In the genomic region with DNA sequence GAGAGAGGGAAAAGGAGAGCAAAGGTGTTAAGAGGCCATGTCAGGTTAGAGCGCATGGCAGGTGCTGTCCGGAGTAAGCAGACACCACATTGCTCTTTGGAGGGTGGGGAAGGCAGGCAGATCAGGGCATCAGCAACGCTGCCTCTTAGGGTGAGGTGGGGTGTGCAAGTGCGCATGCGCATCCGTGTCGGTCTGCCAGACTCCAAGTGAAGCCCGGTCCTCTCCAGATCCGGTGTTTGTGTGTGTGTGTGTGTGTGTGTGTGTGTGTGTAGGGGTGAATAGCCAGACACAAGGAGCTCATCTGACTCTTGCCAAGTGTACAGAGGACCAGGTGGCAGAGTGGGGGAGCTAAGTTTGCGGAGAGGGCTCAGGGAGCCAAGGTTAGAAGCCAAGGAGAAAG, we compare ENCODE assay signal across 13 mouse cellular contexts. TPM values are rescaled to one million over a fixed set of nuclear protein-coding genes. Genes with fewer than 3 reads are reported as not detected.
DNase-seq lines count a peak whose midpoint lies in the region; ATAC-seq and TF ChIP-seq lines count a peak whose summit lies in the region.
"Had no signal": no experiment of that assay in that cellular context is flagged by ENCODE, and none has a peak within 500 bp of the region (broad histone marks: within the 10 kb centered on the region; RNA-seq: fewer than 3 reads in every experiment).

No protein-coding gene starts in this region.

- peaks cover 12% of the 10 kb centered on the region for H3K4me1 ChIP-seq in forebrain, embryonic 13.5 days
- H3K4me1 ChIP-seq in forebrain, embryonic 11.5 days (replicated peaks; ENCODE audit: control insufficient read depth, insufficient read depth, low read length) = peaks cover 7% of the 10 kb centered on the region
- H3K4me1 ChIP-seq: liver, embryonic 15.5 days had no signal

- no peaks in the 10 kb centered on the region for H3K9me3 ChIP-seq in forebrain, embryonic 13.5 days (replicated peaks)
- no peaks in the 10 kb centered on the region for H3K9me3 ChIP-seq in forebrain, embryonic 11.5 days (ENCODE audit: control insufficient read depth, low read length)
- H3K9me3 ChIP-seq: liver, embryonic 15.5 days had no signal

- no peak overlapping the region for H3K9ac ChIP-seq in forebrain, embryonic 13.5 days
- H3K9ac ChIP-seq in forebrain, embryonic 11.5 days (ENCODE audit: low read length) = no peak overlapping the region
- H3K9ac ChIP-seq: liver, embryonic 15.5 days had no signal

- WGBS in forebrain, embryonic 13.5 days = 69% methylated on average over 10 of the region's 10 CpGs
- WGBS in forebrain, embryonic 11.5 days = 76% methylated on average over 10 of the region's 10 CpGs

- H3K27me3 ChIP-seq in forebrain, embryonic 13.5 days = peaks cover 4% of the 10 kb centered on the region; the same call in 1 of the 2 replicates
- no peaks in the 10 kb centered on the region for H3K27me3 ChIP-seq in forebrain, embryonic 11.5 days (ENCODE audit: control insufficient read depth, insufficient read depth, low read length)

- no peak overlapping the region for H3K4me2 ChIP-seq in forebrain, embryonic 13.5 days
- H3K4me2 ChIP-seq in forebrain, embryonic 11.5 days (ENCODE audit: low read depth, low read length, severe bottlenecking) = no peak overlapping the region
- H3K4me2 ChIP-seq: liver, embryonic 15.5 days had no signal

- TF ChIP-seq CTCF in left cerebral cortex, adult 2 months (IDR thresholded peaks at IDR 0.05) = no peak

- peaks cover 44% of the 10 kb centered on the region for H3K36me3 ChIP-seq in forebrain, embryonic 13.5 days (ENCODE audit: poor library complexity, severe bottlenecking)
- peaks cover 3% of the 10 kb centered on the region; the same call in 1 of the 2 replicates for H3K36me3 ChIP-seq in forebrain, embryonic 11.5 days (ENCODE audit: control insufficient read depth, insufficient read depth, low read length)

- H3K27ac ChIP-seq in forebrain, embryonic 13.5 days = 0 out of 2 replicates have a peak overlapping the region, but pooled peaks have one; percentile 19
- no peak overlapping the region for H3K27ac ChIP-seq in forebrain, embryonic 11.5 days (ENCODE audit: low read depth, low read length)
- H3K27ac ChIP-seq in left cerebral cortex, adult 2 months = no peak overlapping the region
- H3K27ac ChIP-seq: liver, embryonic 15.5 days had no signal

- H3K4me3 ChIP-seq in forebrain, embryonic 13.5 days = no peak overlapping the region
- no peak overlapping the region for H3K4me3 ChIP-seq in forebrain, embryonic 11.5 days (ENCODE audit: low read depth, low read length)
- H3K4me3 ChIP-seq in left cerebral cortex, adult 2 months = no peak overlapping the region
- H3K4me3 ChIP-seq: liver, embryonic 15.5 days had no signal

- no peak for DNase-seq in forebrain, embryonic 11.5 days (ENCODE audit: low spot score)
- peak; percentile 41 for DNase-seq in ovary, postnatal 36 days (ENCODE audit: low spot score)
- DNase-seq in ovary, postnatal 10 days (ENCODE audit: low spot score) = no peak
- peak; percentile 65 for DNase-seq in cerebellum, adult 9-10 months
- DNase-seq in naive thymus-derived CD4-positive, alpha-beta T cell, adult 2 months (ENCODE audit: low read depth) = peak; percentile 40
- no peak for DNase-seq in heart, adult 11 months
- DNase-seq in left cerebral cortex, adult 2 months (ENCODE audit: extremely low spot score in 1 of 2, low spot score in 2 of 2) = no peak
- DNase-seq: gastrocnemius, postnatal 25 days; heart, postnatal 10 days; kidney, adult 18-20 months; layer of hippocampus, postnatal 36 days had no signal

- intact Hi-C loops in left cerebral cortex, adult 2 months (cut with DNase I) = no loop called here

- ATAC-seq in forebrain, embryonic 13.5 days = no peak
- ATAC-seq in forebrain, embryonic 11.5 days (replicated peaks; ENCODE audit: low FRiP score) = no peak

RNA-seq across cellular contexts. Expression of a gene that starts 31.5 kb away (rescaled TPM):
- polyA plus RNA-seq in forebrain, embryonic 13.5 days (2015; fragmentation: Nextera tagmentation; extraction: Ambion mirVana) = 2.6 and 3.1 TPM in 2 replicates
- polyA plus RNA-seq in forebrain, embryonic 11.5 days (2014; fragmentation: Nextera tagmentation; extraction: Ambion mirVana) = 20.6 and 23.6 TPM in 2 replicates
- total RNA-seq in left cerebral cortex, adult 2 months (2021) = under 1 TPM in 1 of 2 experiments, not detected in 1; 0.48 TPM

RNA-seq across cellular contexts. Expression of a gene that starts 58.4 kb away (rescaled TPM):
- polyA plus RNA-seq in forebrain, embryonic 13.5 days (2015; fragmentation: Nextera tagmentation; extraction: Ambion mirVana) = 13.4 and 15.6 TPM in 2 replicates
- 26.1 and 27.8 TPM in 2 replicates for polyA plus RNA-seq in forebrain, embryonic 11.5 days (2014; fragmentation: Nextera tagmentation; extraction: Ambion mirVana)
- total RNA-seq in left cerebral cortex, adult 2 months (2021) = 10 to 100 TPM; 43.1 to 50.6 TPM

Comparison
In these comparisons a context has a peak if more than half of its experiments do, and no peak if none do; other contexts are left out.
1. DNase-seq: peak in ovary, postnatal 36 days (single experiment), cerebellum, adult 9-10 months (single experiment) and naive thymus-derived CD4-positive, alpha-beta T cell, adult 2 months (single experiment); none in forebrain, embryonic 11.5 days (single experiment), ovary, postnatal 10 days (single experiment), heart, adult 11 months (single experiment) and left cerebral cortex, adult 2 months (0 of 2).